Mouse (Mus musculus) liver, embryonic 12.5 days (tissue): ENCODE measurements at regions not wholly inside any gene's neighbourhood (a gene's known extent, or its start where the extent isn't known, plus 50 kb on each side); places are given as distances from the start of the nearest gene placed in this dataset.

Experiments
- ATAC-seq: fragments of 200-750 bp; cut with Nextera tagmentation; 2 replicates; pipeline ENCODE4 v1.8.0; 2017; ENCODE audit warnings: moderate number of reproducible peaks, mild to moderate bottlenecking, moderate library complexity
- H3K27ac ChIP-seq: fragments of 300-500 bp; sonication (generic); 2 replicates; pipeline ENCODE4 v1.5.1; 2016; ENCODE audit warnings: mild to moderate bottlenecking
- H3K27me3 ChIP-seq: fragments of 300-500 bp; sonication (generic); replicated peaks from 2 replicates; pipeline ENCODE4 v1.6.1; 2016; ENCODE audit warnings: mild to moderate bottlenecking, moderate library complexity
- H3K36me3 ChIP-seq: fragments of 300-500 bp; sonication (generic); 2 replicates; pipeline ENCODE4 v1.6.1; 2016; ENCODE audit warnings: mild to moderate bottlenecking, moderate library complexity
- H3K4me1 ChIP-seq: fragments of 300-500 bp; sonication (generic); 2 replicates; pipeline ENCODE4 v1.6.1; 2016
- H3K4me2 ChIP-seq: fragments of 300-500 bp; sonication (generic); 2 replicates; pipeline ENCODE4 v1.6.1; 2016; ENCODE audit warnings: mild to moderate bottlenecking, moderate library complexity
- H3K4me3 ChIP-seq: fragments of 300-500 bp; sonication (generic); 2 replicates; pipeline ENCODE4 v1.5.1; 2016; ENCODE audit warnings: mild to moderate bottlenecking, moderate library complexity
- H3K9ac ChIP-seq: fragments of 300-500 bp; sonication (generic); 2 replicates; pipeline ENCODE4 v1.6.1; 2016; ENCODE audit warnings: mild to moderate bottlenecking, moderate library complexity
- H3K9me3 ChIP-seq: fragments of 300-500 bp; sonication (generic); replicated peaks from 2 replicates; pipeline ENCODE4 v1.6.1; 2016; ENCODE audit warnings: mild to moderate bottlenecking, moderate library complexity
- WGBS: fragments of 180-500 bp; shearing (Covaris S2); methylation state at CpG from one replicate; pipeline ENCODE4 v1.1.7; 2016; ENCODE audit not compliant: insufficient replicate concordance; 5-methylcytosine and 5-hydroxymethylcytosine counted together

- no peak overlapping the region for H3K27ac ChIP-seq
- no peak for ATAC-seq
- no peaks in the 10 kb centered on the region for H3K9me3 ChIP-seq
Observed at GRCm38 (mm10) chr17:4661996-4662395, 332.1 kb upstream of the Arid1b start.

GRCm38 (mm10) chr17:4668511-4668910, 325.6 kb upstream of the Arid1b start:
- H3K4me3 ChIP-seq: no peak overlapping the region
- no peak overlapping the region for H3K27ac ChIP-seq
- H3K36me3 ChIP-seq: no peaks in the 10 kb centered on the region
- no peak overlapping the region for H3K9ac ChIP-seq
- WGBS: 62% methylated on average over 3 of the region's 3 CpGs
- ATAC-seq: no peak
- H3K9me3 ChIP-seq: no peaks in the 10 kb centered on the region
- no peak overlapping the region for H3K4me2 ChIP-seq
- H3K27me3 ChIP-seq: no peaks in the 10 kb centered on the region
- H3K4me1 ChIP-seq: no peaks in the 10 kb centered on the region

More at GRCm38 (mm10) chr17:4661996-4662395, 332.1 kb upstream of the Arid1b start:
- H3K36me3 ChIP-seq: no peaks in the 10 kb centered on the region
- no peak overlapping the region for H3K9ac ChIP-seq
- 74% methylated on average over 5 of the region's 5 CpGs for WGBS
- no peak overlapping the region for H3K4me2 ChIP-seq
- no peaks in the 10 kb centered on the region for H3K4me1 ChIP-seq
- no peak overlapping the region for H3K4me3 ChIP-seq
- H3K27me3 ChIP-seq: no peaks in the 10 kb centered on the region

- H3K27ac ChIP-seq: no peak overlapping the region
- no peaks in the 10 kb centered on the region for H3K4me1 ChIP-seq
- H3K36me3 ChIP-seq: no peaks in the 10 kb centered on the region
- H3K4me3 ChIP-seq: no peak overlapping the region
- H3K4me2 ChIP-seq: no peak overlapping the region
- ATAC-seq: no peak
- 88% methylated on average over 2 of the region's 2 CpGs for WGBS
- H3K9me3 ChIP-seq: no peaks in the 10 kb centered on the region
- no peak overlapping the region for H3K9ac ChIP-seq
- H3K27me3 ChIP-seq: no peaks in the 10 kb centered on the region
Observed at GRCm38 (mm10) chr17:4673271-4673670, 320.9 kb upstream of the Arid1b start.

GRCm38 (mm10) chr17:4706421-4706820, 287.7 kb upstream of the Arid1b start:
- Histone ChIP-seq H3K4me1 (no peaks in the 10 kb centered on the region), H3K27me3 (no peaks in the 10 kb centered on the region), H3K27ac (no peak overlapping the region), H3K4me3 (no peak overlapping the region), H3K4me2 (no peak overlapping the region), H3K36me3 (no peaks in the 10 kb centered on the region), H3K9me3 (no peaks in the 10 kb centered on the region), H3K9ac (no peak overlapping the region)
- ATAC-seq: no peak
- 60% methylated on average over 1 of the region's 1 CpGs for WGBS

- H3K4me2 ChIP-seq: no peak overlapping the region
- no peaks in the 10 kb centered on the region for H3K4me1 ChIP-seq
- ATAC-seq: no peak
- no peak overlapping the region for H3K9ac ChIP-seq
- no peak overlapping the region for H3K4me3 ChIP-seq
- H3K9me3 ChIP-seq: no peaks in the 10 kb centered on the region
- H3K27me3 ChIP-seq: no peaks in the 10 kb centered on the region
- no peak overlapping the region for H3K27ac ChIP-seq
- H3K36me3 ChIP-seq: no peaks in the 10 kb centered on the region
- WGBS: 70% methylated on average over 4 of the region's 4 CpGs
Observed at GRCm38 (mm10) chr17:4721061-4721460, 273.1 kb upstream of the Arid1b start.

GRCm38 (mm10) chr17:4724031-4724430, 270.1 kb upstream of the Arid1b start:
- Histone ChIP-seq H3K27me3 (no peaks in the 10 kb centered on the region), H3K9me3 (no peaks in the 10 kb centered on the region), H3K4me1 (no peaks in the 10 kb centered on the region), H3K36me3 (no peaks in the 10 kb centered on the region), H3K9ac (no peak overlapping the region), H3K4me2 (no peak overlapping the region), H3K27ac (no peak overlapping the region), H3K4me3 (no peak overlapping the region)
- 33% methylated on average over 3 of the region's 3 CpGs for WGBS
- peak; percentile 60 for ATAC-seq

- no peak for ATAC-seq
- no peaks in the 10 kb centered on the region for H3K9me3 ChIP-seq
- H3K27ac ChIP-seq: no peak overlapping the region
- H3K36me3 ChIP-seq: no peaks in the 10 kb centered on the region
- no peaks in the 10 kb centered on the region for H3K27me3 ChIP-seq
- 67% methylated on average over 12 of the region's 12 CpGs for WGBS
- H3K4me2 ChIP-seq: no peak overlapping the region
- no peaks in the 10 kb centered on the region for H3K4me1 ChIP-seq
- H3K4me3 ChIP-seq: no peak overlapping the region
- H3K9ac ChIP-seq: no peak overlapping the region
Observed at GRCm38 (mm10) chr17:4726331-4726741, 267.8 kb upstream of the Arid1b start.

GRCm38 (mm10) chr17:4734412-4734881, 259.7 kb upstream of the Arid1b start:
- no peak overlapping the region for H3K4me3 ChIP-seq
- no peak overlapping the region for H3K9ac ChIP-seq
- 50% methylated on average over 5 of the region's 5 CpGs for WGBS
- no peaks in the 10 kb centered on the region for H3K36me3 ChIP-seq
- no peaks in the 10 kb centered on the region for H3K4me1 ChIP-seq
- ATAC-seq: no peak
- no peak overlapping the region for H3K27ac ChIP-seq
- no peaks in the 10 kb centered on the region for H3K9me3 ChIP-seq
- H3K27me3 ChIP-seq: 0 out of 2 replicates have a peak, but pooled peaks cover 4% of the 10 kb centered on the region
- no peak overlapping the region for H3K4me2 ChIP-seq

- Histone ChIP-seq H3K27me3 (0 out of 2 replicates have a peak, but pooled peaks cover 4% of the 10 kb centered on the region), H3K4me1 (no peaks in the 10 kb centered on the region), H3K9ac (no peak overlapping the region), H3K27ac (no peak overlapping the region), H3K9me3 (no peaks in the 10 kb centered on the region), H3K4me3 (no peak overlapping the region), H3K4me2 (no peak overlapping the region), H3K36me3 (no peaks in the 10 kb centered on the region)
- ATAC-seq: no peak
- 38% methylated on average over 1 of the region's 1 CpGs for WGBS
Observed at GRCm38 (mm10) chr17:4735185-4735584, 258.9 kb upstream of the Arid1b start.

- Histone ChIP-seq H3K4me1 (0 out of 2 replicates have a peak, but pooled peaks cover 3% of the 10 kb centered on the region), H3K36me3 (no peaks in the 10 kb centered on the region), H3K4me3 (no peak overlapping the region), H3K27ac (no peak overlapping the region), H3K9ac (no peak overlapping the region), H3K9me3 (no peaks in the 10 kb centered on the region), H3K4me2 (no peak overlapping the region), H3K27me3 (0 out of 2 replicates have a peak, but pooled peaks cover 4% of the 10 kb centered on the region)
- ATAC-seq: no peak
- WGBS: 62% methylated on average over 3 of the region's 3 CpGs
Observed at GRCm38 (mm10) chr17:4736689-4737088, 257.4 kb upstream of the Arid1b start.

- no peak overlapping the region for H3K4me3 ChIP-seq
- 0 out of 2 replicates have a peak, but pooled peaks cover 3% of the 10 kb centered on the region for H3K4me1 ChIP-seq
- H3K27me3 ChIP-seq: 0 out of 2 replicates have a peak, but pooled peaks cover 4% of the 10 kb centered on the region
- no peak for ATAC-seq
- H3K4me2 ChIP-seq: no peak overlapping the region
- H3K36me3 ChIP-seq: no peaks in the 10 kb centered on the region
- H3K9me3 ChIP-seq: no peaks in the 10 kb centered on the region
- no peak overlapping the region for H3K27ac ChIP-seq
- no peak overlapping the region for H3K9ac ChIP-seq
- 41% methylated on average over 7 of the region's 7 CpGs for WGBS
Observed at GRCm38 (mm10) chr17:4738717-4739485, 255.2 kb upstream of the Arid1b start.

- Histone ChIP-seq H3K4me1 (0 out of 2 replicates have a peak, but pooled peaks cover 3% of the 10 kb centered on the region), H3K9ac (no peak overlapping the region), H3K4me2 (no peak overlapping the region), H3K4me3 (no peak overlapping the region), H3K27me3 (0 out of 2 replicates have a peak, but pooled peaks cover 4% of the 10 kb centered on the region), H3K36me3 (no peaks in the 10 kb centered on the region), H3K9me3 (no peaks in the 10 kb centered on the region), H3K27ac (no peak overlapping the region)
- no peak for ATAC-seq
- WGBS: 25% methylated on average over 5 of the region's 5 CpGs
Observed at GRCm38 (mm10) chr17:4740784-4741183, 253.3 kb upstream of the Arid1b start.
